Mouse (Mus musculus): ENCODE results near the gene Plekhg6. TPM values are rescaled to one million over a fixed set of nuclear protein-coding genes. Genes with fewer than 3 reads are reported as not detected.

Plekhg6 gene
- polyA plus RNA-seq, 1 experiment from 2014 or later: 3.9 TPM

- Histone ChIP-seq H3K27me3 (replicated peaks) (no peaks in the 10 kb centered on the region), H3K4me2 (no peak overlapping the region), H3K9ac (no peak overlapping the region), H3K4me3 (replicated peaks) (no peak overlapping the region), H3K4me1 (peaks cover 36% of the 10 kb centered on the region), H3K27ac (no peak overlapping the region), H3K9me3 (no peaks in the 10 kb centered on the region), H3K36me3 (peaks cover 29% of the 10 kb centered on the region)
- no peak for ATAC-seq (ENCODE audit: insufficient read depth, low FRiP score, low read depth)
- 81% methylated on average over 9 of the region's 9 CpGs for WGBS
Observed at GRCm38 (mm10) chr6:125360846-125361245, 19.7 kb downstream of the Plekhg6 start.

DNA sequence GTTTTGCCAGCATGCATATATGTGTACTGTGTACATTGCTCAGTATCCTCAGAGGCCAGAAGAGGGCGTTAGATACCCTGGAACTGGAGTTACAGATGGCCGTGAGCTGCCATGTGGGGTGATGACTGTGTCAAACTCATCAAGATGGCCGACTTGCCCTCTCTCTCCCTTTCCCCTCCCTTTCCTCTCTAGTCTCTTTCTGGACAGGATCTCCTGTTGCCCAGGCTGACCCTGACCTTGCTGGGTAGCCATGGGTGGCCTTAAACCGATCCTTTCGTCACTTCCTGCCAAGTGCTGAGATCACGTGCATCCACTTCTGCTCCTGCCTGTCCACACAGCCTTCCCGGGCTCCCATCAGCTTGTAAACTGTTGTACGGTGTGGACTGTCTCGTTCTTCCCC is 20.6 kb downstream of the Plekhg6 start:
- WGBS: 49% methylated on average over 9 of the region's 9 CpGs
- Histone ChIP-seq H3K4me3 (replicated peaks) (no peak overlapping the region), H3K36me3 (peaks cover 29% of the 10 kb centered on the region), H3K9me3 (no peaks in the 10 kb centered on the region), H3K4me2 (no peak overlapping the region), H3K4me1 (peaks cover 44% of the 10 kb centered on the region), H3K27ac (no peak overlapping the region), H3K9ac (no peak overlapping the region), H3K27me3 (replicated peaks) (no peaks in the 10 kb centered on the region)
- no peak for ATAC-seq (ENCODE audit: insufficient read depth, low FRiP score, low read depth)

DNA sequence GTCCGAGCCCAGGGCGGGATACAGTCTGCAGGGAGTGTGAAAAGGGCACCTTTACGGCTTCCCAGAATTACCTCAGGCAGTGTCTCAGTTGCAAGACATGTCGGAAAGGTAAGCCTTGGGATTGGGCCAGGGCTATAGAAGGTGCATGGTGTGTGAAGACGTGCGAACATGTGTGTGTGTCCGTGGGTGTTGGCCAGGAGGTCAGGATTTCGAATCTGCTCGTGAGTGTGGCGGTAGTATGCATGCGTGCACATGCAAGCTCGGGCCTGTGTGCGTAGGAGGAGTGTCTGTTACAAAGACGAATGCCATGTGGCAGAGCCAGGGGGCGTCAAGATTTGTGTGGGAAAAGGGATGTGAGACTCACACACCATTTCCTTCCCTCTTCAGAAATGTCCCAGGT is 23.3 kb downstream of the Plekhg6 start:
- Histone ChIP-seq H3K36me3 (peaks cover 29% of the 10 kb centered on the region), H3K4me1 (peaks cover 51% of the 10 kb centered on the region)

GRCm38 (mm10) chr6:125356264-125356663 is 24.3 kb downstream of the Plekhg6 start:
- Histone ChIP-seq H3K4me2 (no peak overlapping the region), H3K4me1 (peaks cover 56% of the 10 kb centered on the region), H3K36me3 (peaks cover 25% of the 10 kb centered on the region), H3K27me3 (replicated peaks) (no peaks in the 10 kb centered on the region), H3K4me3 (replicated peaks) (no peak overlapping the region), H3K27ac (0 out of 2 replicates have a peak overlapping the region, but pooled peaks have one; percentile 26), H3K9me3 (no peaks in the 10 kb centered on the region), H3K9ac (no peak overlapping the region)
- 17% methylated on average over 8 of the region's 8 CpGs for WGBS
- no peak for ATAC-seq (ENCODE audit: insufficient read depth, low FRiP score, low read depth)

More for the DNA sequence above, 23.3 kb downstream of the Plekhg6 start:
- Histone ChIP-seq H3K27ac (no peak overlapping the region), H3K27me3 (replicated peaks) (no peaks in the 10 kb centered on the region), H3K9ac (no peak overlapping the region), H3K4me2 (no peak overlapping the region), H3K9me3 (no peaks in the 10 kb centered on the region), H3K4me3 (replicated peaks) (no peak overlapping the region)
- no peak for ATAC-seq (ENCODE audit: insufficient read depth, low FRiP score, low read depth)
- 84% methylated on average over 15 of the region's 15 CpGs for WGBS

DNA sequence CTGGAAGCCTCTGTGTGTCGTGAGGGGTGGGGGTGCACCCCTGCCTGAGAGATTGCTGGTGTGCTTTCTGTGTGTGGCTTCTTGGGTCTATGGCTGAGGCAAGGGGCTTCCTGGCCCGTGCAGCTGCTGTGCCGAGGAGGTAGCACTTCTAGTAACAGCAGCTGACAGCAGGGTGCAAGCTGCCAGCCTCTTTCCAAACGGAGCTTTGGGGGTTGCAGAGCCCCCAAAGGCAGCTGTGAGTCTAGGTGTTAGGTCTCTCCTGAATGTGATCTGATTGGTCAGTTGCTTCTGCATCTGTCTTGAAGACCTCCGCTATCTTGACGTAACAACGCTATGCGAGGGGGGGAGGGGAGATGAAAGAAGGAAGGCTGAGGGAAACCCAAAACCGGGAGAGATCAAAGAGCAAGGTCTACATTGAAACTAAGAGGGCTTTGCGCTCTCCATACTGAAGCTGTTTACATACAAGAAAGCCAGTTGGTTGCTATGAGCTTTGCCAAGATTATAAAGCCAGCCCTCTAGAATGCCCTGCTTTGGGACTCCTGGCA is 25.3 kb downstream of the Plekhg6 start:
- Histone ChIP-seq H3K9ac (no peak overlapping the region), H3K27ac (0 out of 2 replicates have a peak overlapping the region, but pooled peaks have one; percentile 70), H3K4me1 (peaks cover 59% of the 10 kb centered on the region), H3K36me3 (peaks cover 23% of the 10 kb centered on the region), H3K4me2 (peak overlapping the region; percentile 41), H3K9me3 (no peaks in the 10 kb centered on the region), H3K4me3 (replicated peaks) (0 out of 2 replicates have a peak overlapping the region, but pooled peaks have one; percentile 6), H3K27me3 (replicated peaks) (no peaks in the 10 kb centered on the region)
- ATAC-seq (ENCODE audit: insufficient read depth, low FRiP score, low read depth): no peak
- 9% methylated on average over 10 of the region's 10 CpGs for WGBS

DNA sequence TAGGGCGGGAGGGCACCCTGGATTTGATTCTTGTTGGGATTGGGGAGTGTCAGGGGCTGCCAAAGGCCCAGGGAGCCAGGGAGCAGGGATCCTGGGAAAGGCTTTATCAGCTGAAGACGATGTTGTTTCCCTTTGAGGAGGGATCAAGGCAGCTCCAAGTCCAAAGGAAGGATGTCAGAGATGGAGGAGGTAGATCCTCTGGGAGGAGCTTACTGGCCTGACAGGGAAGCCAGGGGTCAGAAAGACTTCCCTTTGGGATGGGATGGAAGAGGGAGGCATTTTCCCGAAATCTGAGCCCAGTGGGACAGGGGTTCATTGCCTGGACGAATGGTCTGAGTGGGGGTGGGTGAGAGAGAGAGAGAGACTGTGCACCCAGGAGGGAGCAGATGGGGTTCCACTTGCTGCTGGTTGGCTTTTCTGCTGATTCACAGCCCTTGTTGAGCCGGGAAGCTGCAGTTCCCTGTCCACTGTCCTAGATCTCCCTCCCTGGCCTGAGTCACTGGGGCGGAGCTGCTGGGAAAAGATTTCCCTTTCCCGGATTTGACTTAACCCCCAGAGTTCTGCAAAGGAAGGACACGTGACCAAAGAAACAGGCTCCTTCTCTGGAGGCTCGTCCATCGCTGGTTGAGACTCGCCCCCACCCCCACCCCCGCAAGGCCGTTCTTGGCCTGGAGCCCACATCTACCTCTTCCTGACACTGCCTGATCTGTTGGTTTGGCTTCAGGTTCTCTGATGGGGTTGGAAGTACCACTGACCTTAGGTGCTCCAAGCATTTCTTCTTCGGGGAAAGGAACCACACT is 26.0 kb downstream of the Plekhg6 start:
- Histone ChIP-seq H3K9ac (no peak overlapping the region), H3K4me2 (peak overlapping the region; percentile 41), H3K4me3 (replicated peaks) (0 out of 2 replicates have a peak overlapping the region, but pooled peaks have one; percentile 8), H3K4me1 (peaks cover 59% of the 10 kb centered on the region), H3K27me3 (replicated peaks) (no peaks in the 10 kb centered on the region), H3K36me3 (peaks cover 23% of the 10 kb centered on the region), H3K27ac (peak overlapping the region; percentile 70), H3K9me3 (no peaks in the 10 kb centered on the region)
- 0 out of 2 replicates have a peak, but pooled peaks have one; percentile 36 for ATAC-seq (ENCODE audit: insufficient read depth, low FRiP score, low read depth)
- WGBS: 9% methylated on average over 14 of the region's 14 CpGs

GRCm38 (mm10) chr6:125353655-125354054 is 26.9 kb downstream of the Plekhg6 start:
- H3K9me3 ChIP-seq: no peaks in the 10 kb centered on the region
- H3K4me1 ChIP-seq: peaks cover 65% of the 10 kb centered on the region
- no peaks in the 10 kb centered on the region for H3K27me3 ChIP-seq (replicated peaks)
- H3K9ac ChIP-seq: no peak overlapping the region
- no peak overlapping the region for H3K4me3 ChIP-seq (replicated peaks)
- peaks cover 15% of the 10 kb centered on the region for H3K36me3 ChIP-seq
- peak overlapping the region; percentile 70 for H3K27ac ChIP-seq
- WGBS: 72% methylated on average over 4 of the region's 4 CpGs
- no peak for ATAC-seq (ENCODE audit: insufficient read depth, low FRiP score, low read depth)
- peak overlapping the region; percentile 41 for H3K4me2 ChIP-seq

GRCm38 (mm10) chr6:125353221-125353620 is 27.4 kb downstream of the Plekhg6 start:
- peaks cover 66% of the 10 kb centered on the region for H3K4me1 ChIP-seq
- H3K4me3 ChIP-seq (replicated peaks): no peak overlapping the region
- H3K4me2 ChIP-seq: peak overlapping the region; percentile 41; the same call in 1 of the 2 replicates
- 0 out of 2 replicates have a peak overlapping the region, but pooled peaks have one; percentile 70 for H3K27ac ChIP-seq
- no peaks in the 10 kb centered on the region for H3K27me3 ChIP-seq (replicated peaks)
- peaks cover 12% of the 10 kb centered on the region for H3K36me3 ChIP-seq
- ATAC-seq (ENCODE audit: insufficient read depth, low FRiP score, low read depth): no peak
- H3K9me3 ChIP-seq: no peaks in the 10 kb centered on the region
- 82% methylated on average over 11 of the region's 11 CpGs for WGBS
- H3K9ac ChIP-seq: no peak overlapping the region

- H3K9me3 ChIP-seq: no peaks in the 10 kb centered on the region
- H3K27ac ChIP-seq: no peak overlapping the region
- no peak for ATAC-seq (ENCODE audit: insufficient read depth, low FRiP score, low read depth)
- peaks cover 8% of the 10 kb centered on the region for H3K36me3 ChIP-seq
- peak overlapping the region; percentile 77; the same call in 1 of the 2 replicates for H3K4me2 ChIP-seq
- H3K27me3 ChIP-seq (replicated peaks): no peaks in the 10 kb centered on the region
- no peak overlapping the region for H3K4me3 ChIP-seq (replicated peaks)
- H3K9ac ChIP-seq: no peak overlapping the region
- peaks cover 66% of the 10 kb centered on the region for H3K4me1 ChIP-seq
- 59% methylated on average over 4 of the region's 4 CpGs for WGBS
Observed at GRCm38 (mm10) chr6:125352811-125353210, 27.8 kb downstream of the Plekhg6 start.

GRCm38 (mm10) chr6:125352046-125352384 is 28.6 kb downstream of the Plekhg6 start:
- no peak overlapping the region for H3K9ac ChIP-seq
- ATAC-seq (ENCODE audit: insufficient read depth, low FRiP score, low read depth): no peak
- peaks cover under 1% of the 10 kb centered on the region; the same call in 1 of the 2 replicates for H3K36me3 ChIP-seq
- H3K27ac ChIP-seq: no peak overlapping the region
- 62% methylated on average over 5 of the region's 5 CpGs for WGBS
- H3K4me1 ChIP-seq: peaks cover 66% of the 10 kb centered on the region
- peak overlapping the region; percentile 77 for H3K4me2 ChIP-seq
- no peaks in the 10 kb centered on the region for H3K9me3 ChIP-seq
- peak overlapping the region; percentile 16 for H3K4me3 ChIP-seq (replicated peaks)
- no peaks in the 10 kb centered on the region for H3K27me3 ChIP-seq (replicated peaks)

- WGBS: 57% methylated on average over 8 of the region's 8 CpGs
- Histone ChIP-seq H3K27ac (peak overlapping the region; percentile 52), H3K36me3 (no peaks in the 10 kb centered on the region), H3K4me2 (peak overlapping the region; percentile 77), H3K4me1 (peaks cover 64% of the 10 kb centered on the region), H3K4me3 (replicated peaks) (peak overlapping the region; percentile 16), H3K27me3 (replicated peaks) (no peaks in the 10 kb centered on the region), H3K9me3 (no peaks in the 10 kb centered on the region), H3K9ac (no peak overlapping the region)
- ATAC-seq (ENCODE audit: insufficient read depth, low FRiP score, low read depth): no peak
Observed at GRCm38 (mm10) chr6:125351368-125352045, 29.1 kb downstream of the Plekhg6 start.

- WGBS: 75% methylated on average over 2 of the region's 2 CpGs
- H3K9ac ChIP-seq: no peak overlapping the region; the same call in 1 of the 2 replicates
- no peak for ATAC-seq (ENCODE audit: insufficient read depth, low FRiP score, low read depth)
- peak overlapping the region; percentile 91; the same call in 1 of the 2 replicates for H3K27ac ChIP-seq
- peak overlapping the region; percentile 77 for H3K4me2 ChIP-seq
- H3K27me3 ChIP-seq (replicated peaks): no peaks in the 10 kb centered on the region
- no peaks in the 10 kb centered on the region for H3K36me3 ChIP-seq
- H3K9me3 ChIP-seq: no peaks in the 10 kb centered on the region
- H3K4me3 ChIP-seq (replicated peaks): peak overlapping the region; percentile 76
- H3K4me1 ChIP-seq: peaks cover 58% of the 10 kb centered on the region
Observed at GRCm38 (mm10) chr6:125350995-125351324, 29.6 kb downstream of the Plekhg6 start.
